Mouse (Mus musculus): ENCODE results near the gene Adam11.

- TF ChIP-seq CTCF (IDR thresholded peaks at IDR 0.05; ENCODE audit: low read depth) (no peak), EP300 (IDR thresholded peaks at IDR 0.05; ENCODE audit: low read depth) (no peak)
Observed at GRCm38 (mm10) chr11:102770662-102771435, 9.6 kb downstream of the Adam11 start.
